Mouse (Mus musculus): ENCODE measurements around the gene Creb3l2.
A peak's percentile ranks its signal among the peaks of the same experiment; 100 is the strongest.

The Creb3l2 gene

GRCm38 (mm10) chr6:37366991-37367390 lies 75.0 kb downstream of the Creb3l2 start:
- no peak for DNase-seq

GRCm38 (mm10) chr6:37365179-37365578 lies 76.8 kb downstream of the Creb3l2 start:
- DNase-seq, result no peak

- no peak for DNase-seq
Observed at GRCm38 (mm10) chr6:37364361-37364760, 77.6 kb downstream of the Creb3l2 start.

- no peak for DNase-seq
Observed at GRCm38 (mm10) chr6:37360813-37361385, 81.0 kb downstream of the Creb3l2 start.

GRCm38 (mm10) chr6:37354449-37355179 lies 87.3 kb downstream of the Creb3l2 start:
- peak; percentile 83 for DNase-seq

GRCm38 (mm10) chr6:37353616-37354015 lies 88.3 kb downstream of the Creb3l2 start:
- DNase-seq, result no peak

- peak; percentile 80 for DNase-seq
Observed at GRCm38 (mm10) chr6:37351731-37352380, 90.1 kb downstream of the Creb3l2 start.

- peak; percentile 49 for DNase-seq
Observed at GRCm38 (mm10) chr6:37350315-37350714, 91.6 kb downstream of the Creb3l2 start.

GRCm38 (mm10) chr6:37347606-37348005 lies 94.3 kb downstream of the Creb3l2 start:
- DNase-seq, result no peak

- no peak for DNase-seq
Observed at GRCm38 (mm10) chr6:37338055-37338454, 103.9 kb downstream of the Creb3l2 start.

GRCm38 (mm10) chr6:37336831-37337260 lies 105.1 kb downstream of the Creb3l2 start:
- peak; percentile 53 for DNase-seq

- DNase-seq, result peak; percentile 46
Observed at GRCm38 (mm10) chr6:37336381-37336780, 105.6 kb downstream of the Creb3l2 start.

- DNase-seq, result no peak
Observed at GRCm38 (mm10) chr6:37332846-37333245, 109.1 kb downstream of the Creb3l2 start.

GRCm38 (mm10) chr6:37329901-37330864 lies 111.8 kb downstream of the Creb3l2 start:
- peak; percentile 59 for DNase-seq

- no peak for DNase-seq
Observed at GRCm38 (mm10) chr6:37329376-37329775, 112.6 kb downstream of the Creb3l2 start.

- DNase-seq, result no peak
Observed at GRCm38 (mm10) chr6:37328671-37329070, 113.3 kb downstream of the Creb3l2 start.

GRCm38 (mm10) chr6:37327519-37327918 lies 114.4 kb downstream of the Creb3l2 start:
- no peak for DNase-seq

- DNase-seq, result peak; percentile 51
Observed at GRCm38 (mm10) chr6:37326603-37326955, 115.4 kb downstream of the Creb3l2 start.

GRCm38 (mm10) chr6:37325906-37326602 lies 115.9 kb downstream of the Creb3l2 start:
- DNase-seq, result no peak

- no peak for DNase-seq
Observed at GRCm38 (mm10) chr6:37325076-37325475, 116.9 kb downstream of the Creb3l2 start.

GRCm38 (mm10) chr6:37322641-37323040 lies 119.3 kb downstream of the Creb3l2 start:
- DNase-seq, result no peak

- DNase-seq, result no peak
Observed at GRCm38 (mm10) chr6:37322088-37322487, 119.9 kb downstream of the Creb3l2 start.
